Mouse (Mus musculus): ENCODE measurements around the gene Slc10a2.

GRCm38 (mm10) chr8:5073654-5074293, 31.4 kb downstream of the Slc10a2 start:
- no peak for TF ChIP-seq POLR2A (IDR thresholded peaks at IDR 0.05; ENCODE audit: insufficient read depth, low read length)
- no peak for TF ChIP-seq CTCF (IDR thresholded peaks at IDR 0.05; ENCODE audit: low read depth, low read length)
- TF ChIP-seq EP300 (IDR thresholded peaks at IDR 0.05; ENCODE audit: insufficient read depth, low read depth, low read length) = no peak
